Mouse (Mus musculus) liver, embryonic 16.5 days (tissue): ENCODE results near the gene Cd300e. TPM values are rescaled to one million over a fixed set of nuclear protein-coding genes. Genes with fewer than 3 reads are reported as not detected.

Experiments
- ATAC-seq: fragments of 200-750 bp; cut with Nextera tagmentation; 2 replicates; pipeline ENCODE4 v1.8.0; 2017; ENCODE audit warnings: low read depth, mild to moderate bottlenecking, moderate number of reproducible peaks, moderate library complexity
- H3K27ac ChIP-seq: fragments of 300-500 bp; sonication (generic); 2 replicates; pipeline ENCODE4 v1.5.1; 2014; ENCODE audit warnings: mild to moderate bottlenecking, low read length
- H3K27me3 ChIP-seq: fragments of 300-500 bp; sonication (generic); 2 replicates; pipeline ENCODE4 v1.6.1; 2014; ENCODE audit warnings: low read depth, low read length, mixed read lengths; ENCODE audit not compliant: control insufficient read depth, insufficient read depth
- H3K36me3 ChIP-seq: fragments of 300-500 bp; sonication (generic); 2 replicates; pipeline ENCODE4 v1.6.1; 2014; ENCODE audit warnings: mild to moderate bottlenecking; ENCODE audit not compliant: control insufficient read depth, insufficient read depth
- H3K4me1 ChIP-seq: fragments of 300-500 bp; sonication (generic); 2 replicates; pipeline ENCODE4 v1.6.1; 2014; ENCODE audit warnings: low read depth, low read length, mixed read lengths; ENCODE audit not compliant: control insufficient read depth
- H3K4me2 ChIP-seq: fragments of 300-500 bp; sonication (generic); 2 replicates; pipeline ENCODE4 v1.6.1; 2014; ENCODE audit warnings: low read depth, low read length, mixed read lengths
- H3K4me3 ChIP-seq: fragments of 300-500 bp; sonication (generic); 2 replicates; pipeline ENCODE4 v1.5.1; 2014; ENCODE audit warnings: low read depth, mild to moderate bottlenecking, low read length
- H3K9ac ChIP-seq: fragments of 300-500 bp; sonication (generic); 2 replicates; pipeline ENCODE4 v1.6.1; 2014; ENCODE audit warnings: low read depth, low read length
- H3K9me3 ChIP-seq: fragments of 300-500 bp; sonication (generic); replicated peaks from 2 replicates; pipeline ENCODE4 v1.6.1; 2016; ENCODE audit warnings: low read length; ENCODE audit not compliant: control insufficient read depth
- WGBS: fragments of 180-500 bp; shearing (Covaris S2); extraction: QIAGEN DNeasy Blood & Tissue Kit; methylation state at CpG from one replicate; pipeline ENCODE4 v1.1.7; 2014; ENCODE audit not compliant: insufficient replicate concordance; 5-methylcytosine and 5-hydroxymethylcytosine counted together
- polyA plus RNA-seq: library from polyadenylated mRNA; unstranded; fragments of >200 nt; fragmentation: Nextera tagmentation; extraction: Ambion mirVana; gene quantifications from 2 replicates; pipeline ENCODE4 v1.2.1, GENCODE M21; 2015

The Cd300e gene
- polyA plus RNA-seq, 1 experiment from 2014 or later = 0.79 TPM

GRCm38 (mm10) chr11:115085064-115085463, 23.1 kb upstream of the Cd300e start:
- no peak overlapping the region for H3K9ac ChIP-seq
- H3K4me1 ChIP-seq = no peaks in the 10 kb centered on the region
- 57% methylated on average over 8 of the region's 8 CpGs for WGBS
- no peak overlapping the region for H3K4me3 ChIP-seq
- no peak overlapping the region for H3K4me2 ChIP-seq
- H3K27ac ChIP-seq = no peak overlapping the region
- H3K9me3 ChIP-seq = no peaks in the 10 kb centered on the region
- no peaks in the 10 kb centered on the region for H3K36me3 ChIP-seq
- no peaks in the 10 kb centered on the region; the same call in 1 of the 2 replicates for H3K27me3 ChIP-seq
- ATAC-seq = no peak

DNA sequence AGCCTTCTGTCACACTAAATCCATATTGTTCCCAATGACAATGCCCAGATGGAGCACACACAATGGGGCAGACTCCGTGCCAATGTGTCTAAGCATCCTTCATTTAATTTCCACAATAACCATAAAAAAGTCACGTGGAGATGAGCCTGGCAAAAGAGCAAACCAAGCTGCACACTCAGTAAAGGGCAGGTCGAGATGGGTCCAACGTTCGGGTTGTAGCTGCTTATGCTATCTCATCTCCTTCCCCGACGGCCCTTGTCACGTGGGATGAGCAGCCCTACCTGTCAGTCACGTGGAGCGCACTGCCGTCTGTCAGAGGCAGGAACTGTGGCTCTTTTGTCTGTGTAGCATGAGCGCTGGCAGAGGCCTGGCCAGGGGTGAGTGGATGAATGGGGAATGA, 22.6 kb upstream of the Cd300e start:
- H3K4me2 ChIP-seq = no peak overlapping the region
- no peak for ATAC-seq
- no peaks in the 10 kb centered on the region; the same call in 1 of the 2 replicates for H3K27me3 ChIP-seq
- no peaks in the 10 kb centered on the region for H3K36me3 ChIP-seq
- H3K9ac ChIP-seq = no peak overlapping the region
- H3K4me1 ChIP-seq = no peaks in the 10 kb centered on the region
- WGBS = 33% methylated on average over 12 of the region's 12 CpGs
- no peaks in the 10 kb centered on the region for H3K9me3 ChIP-seq
- no peak overlapping the region for H3K27ac ChIP-seq
- no peak overlapping the region for H3K4me3 ChIP-seq

GRCm38 (mm10) chr11:115083376-115084139, 21.6 kb upstream of the Cd300e start:
- no peak for ATAC-seq
- WGBS = 28% methylated on average over 18 of the region's 18 CpGs

GRCm38 (mm10) chr11:115082196-115082595, 20.2 kb upstream of the Cd300e start:
- 56% methylated on average over 6 of the region's 6 CpGs for WGBS
- no peaks in the 10 kb centered on the region for H3K4me1 ChIP-seq
- ATAC-seq = no peak
- no peak overlapping the region for H3K27ac ChIP-seq
- H3K4me2 ChIP-seq = no peak overlapping the region
- no peak overlapping the region for H3K9ac ChIP-seq
- H3K9me3 ChIP-seq = no peaks in the 10 kb centered on the region
- H3K36me3 ChIP-seq = no peaks in the 10 kb centered on the region
- no peaks in the 10 kb centered on the region; the same call in 1 of the 2 replicates for H3K27me3 ChIP-seq
- no peak overlapping the region for H3K4me3 ChIP-seq

More at GRCm38 (mm10) chr11:115083376-115084139, 21.6 kb upstream of the Cd300e start:
- no peaks in the 10 kb centered on the region for H3K9me3 ChIP-seq
- H3K9ac ChIP-seq = no peak overlapping the region
- H3K36me3 ChIP-seq = no peaks in the 10 kb centered on the region
- no peaks in the 10 kb centered on the region; the same call in 1 of the 2 replicates for H3K27me3 ChIP-seq
- H3K4me3 ChIP-seq = no peak overlapping the region
- H3K4me2 ChIP-seq = no peak overlapping the region
- H3K27ac ChIP-seq = no peak overlapping the region
- no peaks in the 10 kb centered on the region for H3K4me1 ChIP-seq

DNA sequence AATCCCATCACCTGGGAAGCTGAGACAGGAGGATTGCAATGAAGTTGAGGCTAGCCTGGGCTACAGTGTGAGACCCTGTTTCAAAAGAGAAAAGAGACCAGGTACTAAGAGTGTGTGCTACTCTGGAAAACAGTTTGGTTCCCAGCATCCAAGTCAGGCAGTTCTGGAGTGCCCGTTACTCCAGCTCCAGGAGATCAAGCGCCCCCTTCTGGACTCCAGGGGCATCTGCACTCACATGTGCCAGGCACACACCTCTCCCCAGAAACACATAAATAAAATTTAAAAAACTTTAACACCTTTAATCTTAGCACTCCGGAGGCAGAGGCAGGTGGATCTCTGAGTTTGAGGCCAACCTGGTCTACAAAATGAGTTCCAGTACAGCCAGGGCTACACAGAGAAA, 19.4 kb upstream of the Cd300e start:
- no peak overlapping the region for H3K9ac ChIP-seq
- H3K36me3 ChIP-seq = no peaks in the 10 kb centered on the region
- no peaks in the 10 kb centered on the region for H3K9me3 ChIP-seq
- H3K27me3 ChIP-seq = no peaks in the 10 kb centered on the region; the same call in 1 of the 2 replicates
- no peak overlapping the region for H3K27ac ChIP-seq
- ATAC-seq = no peak
- H3K4me1 ChIP-seq = no peaks in the 10 kb centered on the region
- no peak overlapping the region for H3K4me3 ChIP-seq
- 41% methylated on average over 3 of the region's 3 CpGs for whole genome bisulfite sequencing
- no peak overlapping the region for H3K4me2 ChIP-seq

GRCm38 (mm10) chr11:115080886-115081285, 18.9 kb upstream of the Cd300e start:
- no peaks in the 10 kb centered on the region for H3K4me1 ChIP-seq
- no peaks in the 10 kb centered on the region; the same call in 1 of the 2 replicates for H3K27me3 ChIP-seq
- no peak for ATAC-seq
- no peak overlapping the region for H3K4me2 ChIP-seq
- H3K27ac ChIP-seq = no peak overlapping the region
- WGBS = 25% methylated on average over 13 of the region's 13 CpGs
- H3K4me3 ChIP-seq = no peak overlapping the region
- no peaks in the 10 kb centered on the region for H3K9me3 ChIP-seq
- H3K9ac ChIP-seq = no peak overlapping the region
- H3K36me3 ChIP-seq = no peaks in the 10 kb centered on the region

- H3K36me3 ChIP-seq = no peaks in the 10 kb centered on the region
- no peak overlapping the region for H3K9ac ChIP-seq
- 37% methylated on average over 5 of the region's 5 CpGs for WGBS
- H3K27ac ChIP-seq = no peak overlapping the region
- H3K4me3 ChIP-seq = no peak overlapping the region
- no peaks in the 10 kb centered on the region; the same call in 1 of the 2 replicates for H3K27me3 ChIP-seq
- H3K4me2 ChIP-seq = no peak overlapping the region
- ATAC-seq = no peak
- no peaks in the 10 kb centered on the region for H3K9me3 ChIP-seq
- H3K4me1 ChIP-seq = peaks cover 4% of the 10 kb centered on the region; the same call in 1 of the 2 replicates
Observed at GRCm38 (mm10) chr11:115078680-115079079, 16.7 kb upstream of the Cd300e start.

DNA sequence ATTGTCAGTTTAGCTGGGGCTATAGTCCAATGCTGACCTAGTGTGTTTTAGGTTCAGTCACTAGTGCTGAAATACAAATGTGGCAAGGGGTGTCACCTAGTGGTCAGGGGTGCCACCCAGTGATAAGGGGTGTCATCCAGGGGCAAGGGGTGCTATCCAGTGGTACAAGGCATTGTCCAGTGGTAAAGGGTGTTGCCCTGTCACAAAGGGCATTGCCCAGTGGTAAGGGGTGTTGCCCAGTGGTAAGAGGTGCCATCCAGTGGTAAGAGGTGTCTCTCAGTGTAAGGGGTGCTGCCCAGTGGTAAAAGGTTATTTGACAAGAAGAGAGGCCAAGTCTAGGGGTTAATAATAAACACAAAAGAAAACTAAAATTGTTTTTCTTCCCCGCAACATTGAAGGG, 15.5 kb upstream of the Cd300e start:
- Histone ChIP-seq H3K4me1 (peaks cover 4% of the 10 kb centered on the region; the same call in 1 of the 2 replicates), H3K27me3 (no peaks in the 10 kb centered on the region), H3K9me3 (no peaks in the 10 kb centered on the region), H3K9ac (no peak overlapping the region), H3K27ac (no peak overlapping the region), H3K36me3 (no peaks in the 10 kb centered on the region), H3K4me3 (no peak overlapping the region), H3K4me2 (no peak overlapping the region)
- WGBS = 83% methylated on average over 1 of the region's 1 CpGs
- no peak for ATAC-seq

DNA sequence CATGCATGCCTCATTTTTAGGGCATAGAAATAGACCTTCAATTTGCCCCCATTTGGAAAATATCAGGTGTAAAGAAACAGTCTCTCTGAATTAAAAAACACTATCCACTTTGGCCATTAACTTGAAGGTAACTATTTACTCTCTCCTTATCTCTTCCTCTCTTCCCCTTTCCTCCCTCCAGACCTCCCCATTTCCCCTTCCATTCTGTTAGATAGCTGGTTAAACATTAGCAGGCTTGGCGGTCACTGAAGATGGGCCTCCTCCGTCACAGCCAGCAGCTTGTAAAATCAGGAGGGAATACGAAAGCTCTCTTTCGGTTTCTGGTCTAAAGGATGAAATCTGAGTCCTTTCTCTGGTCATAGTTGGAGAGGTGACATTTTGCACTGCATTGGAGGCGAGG, 13.9 kb upstream of the Cd300e start:
- H3K9ac ChIP-seq = no peak overlapping the region
- peak; percentile 58 for ATAC-seq
- no peaks in the 10 kb centered on the region for H3K9me3 ChIP-seq
- H3K4me3 ChIP-seq = no peak overlapping the region
- H3K27me3 ChIP-seq = no peaks in the 10 kb centered on the region
- H3K4me1 ChIP-seq = peaks cover 4% of the 10 kb centered on the region
- 15% methylated on average over 5 of the region's 5 CpGs for WGBS
- peak overlapping the region; percentile 1; the same call in 1 of the 2 replicates for H3K4me2 ChIP-seq
- no peaks in the 10 kb centered on the region for H3K36me3 ChIP-seq
- H3K27ac ChIP-seq = peak overlapping the region; percentile 55
